Mouse (Mus musculus) hindbrain, embryonic 13.5 days (tissue): Measurements from ENCODE around the gene Clcf1. TPM values are rescaled to one million over a fixed set of nuclear protein-coding genes. Genes with fewer than 3 reads are reported as not detected.

Experiments
- ATAC-seq: fragments of 200-750 bp; cut with Nextera tagmentation; 2 replicates; pipeline ENCODE4 v1.8.0; 2017; ENCODE audit warnings: moderate TSS enrichment; ENCODE audit not compliant: low FRiP score
- H3K27ac ChIP-seq: fragments of 300-500 bp; sonication (generic); 2 replicates; pipeline ENCODE4 v1.5.1; 2015; ENCODE audit warnings: inconsistent platforms, mild to moderate bottlenecking, moderate library complexity
- H3K27me3 ChIP-seq: fragments of 300-500 bp; sonication (generic); 2 replicates; pipeline ENCODE4 v1.6.1; 2015; ENCODE audit warnings: mild to moderate bottlenecking, inconsistent platforms
- H3K36me3 ChIP-seq: fragments of 300-500 bp; sonication (generic); 2 replicates; pipeline ENCODE4 v1.6.1; 2015; ENCODE audit warnings: mild to moderate bottlenecking, inconsistent platforms
- H3K4me1 ChIP-seq: fragments of 300-500 bp; sonication (generic); replicated peaks from 2 replicates; pipeline ENCODE4 v1.6.1; 2015; ENCODE audit warnings: inconsistent platforms
- H3K4me2 ChIP-seq: fragments of 300-500 bp; sonication (generic); 2 replicates; pipeline ENCODE4 v1.6.1; 2015; ENCODE audit warnings: inconsistent platforms, mild to moderate bottlenecking, moderate library complexity
- H3K4me3 ChIP-seq: fragments of 300-500 bp; sonication (generic); 2 replicates; pipeline ENCODE4 v1.5.1; 2015; ENCODE audit warnings: mild to moderate bottlenecking, inconsistent platforms
- H3K9ac ChIP-seq: fragments of 300-500 bp; sonication (generic); 2 replicates; pipeline ENCODE4 v1.6.1; 2015; ENCODE audit warnings: mild to moderate bottlenecking, inconsistent platforms
- H3K9me3 ChIP-seq: fragments of 300-500 bp; sonication (generic); 2 replicates; pipeline ENCODE4 v1.6.1; 2016; ENCODE audit warnings: inconsistent platforms
- WGBS: fragments of 180-500 bp; shearing (Covaris S2); methylation state at CpG from one replicate; pipeline ENCODE4 v1.1.7; 2015; 5-methylcytosine and 5-hydroxymethylcytosine counted together
- polyA plus RNA-seq: library from polyadenylated mRNA; unstranded; fragments of >200 nt; fragmentation: Nextera tagmentation; extraction: Ambion mirVana; gene quantifications from 2 replicates; pipeline ENCODE4 v1.2.1, GENCODE M21; 2015

Gene Clcf1
- polyA plus RNA-seq, 1 experiment from 2014 or later = 0.58 TPM

- no peak overlapping the region for H3K27ac ChIP-seq
- H3K9ac ChIP-seq = peak overlapping the region; percentile 75
- H3K4me3 ChIP-seq = peak overlapping the region; percentile 54
- H3K27me3 ChIP-seq = peaks cover 92% of the 10 kb centered on the region
- peaks cover 45% of the 10 kb centered on the region for H3K4me1 ChIP-seq
- H3K9me3 ChIP-seq = no peaks in the 10 kb centered on the region
- H3K4me2 ChIP-seq = peak overlapping the region; percentile 91
- ATAC-seq = no peak
- under 1% methylated on average over 66 of the region's 81 CpGs for WGBS
- H3K36me3 ChIP-seq = no peaks in the 10 kb centered on the region
Measured at GRCm38 (mm10) chr19:4214771-4215450, 873 bp downstream of the Clcf1 start.

- H3K27me3 ChIP-seq = peaks cover 94% of the 10 kb centered on the region
- H3K36me3 ChIP-seq = no peaks in the 10 kb centered on the region
- no peak overlapping the region for H3K27ac ChIP-seq
- peaks cover 50% of the 10 kb centered on the region for H3K4me1 ChIP-seq
- peak overlapping the region; percentile 91 for H3K4me2 ChIP-seq
- WGBS = 2% methylated on average over 15 of the region's 21 CpGs
- H3K9me3 ChIP-seq = no peaks in the 10 kb centered on the region
- ATAC-seq = no peak
- peak overlapping the region; percentile 54 for H3K4me3 ChIP-seq
- H3K9ac ChIP-seq = peak overlapping the region; percentile 75
Measured at GRCm38 (mm10) chr19:4215451-4215840, 1.4 kb downstream of the Clcf1 start.

DNA sequence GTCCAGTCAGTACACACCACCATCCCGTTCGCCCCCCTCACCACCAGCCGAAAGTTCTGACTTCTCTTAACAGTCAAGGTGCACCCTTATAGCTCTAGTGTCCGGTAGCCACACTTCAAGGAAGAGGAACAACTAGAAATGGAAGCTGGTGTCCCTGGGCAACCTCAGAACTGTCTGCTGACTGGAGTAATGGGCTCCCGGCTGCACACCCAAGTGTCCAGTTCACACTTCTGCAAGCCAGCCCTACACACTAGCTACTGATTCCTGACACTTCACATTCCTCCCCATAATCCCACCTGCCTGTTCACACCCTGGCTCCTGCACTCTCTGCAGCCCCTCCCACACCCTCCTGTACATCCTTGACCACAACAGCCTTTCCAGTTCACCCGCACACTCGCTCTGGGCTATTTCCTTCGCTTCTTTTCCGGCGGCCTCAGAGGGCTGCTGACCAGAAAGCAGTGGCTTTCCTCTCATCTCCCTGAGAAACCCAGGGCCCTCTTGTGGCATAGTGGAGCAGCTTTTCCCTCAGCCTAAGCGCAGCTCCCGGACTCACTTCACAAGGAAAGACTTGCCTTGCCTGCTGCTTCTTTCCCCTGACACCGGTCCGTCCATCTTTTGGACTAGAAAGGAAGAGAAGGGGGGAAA is 2.1 kb downstream of the Clcf1 start:
- Histone ChIP-seq H3K4me1 (peaks cover 57% of the 10 kb centered on the region), H3K4me3 (no peak overlapping the region), H3K27ac (no peak overlapping the region), H3K9ac (no peak overlapping the region), H3K4me2 (no peak overlapping the region), H3K36me3 (no peaks in the 10 kb centered on the region), H3K9me3 (no peaks in the 10 kb centered on the region), H3K27me3 (peaks cover 94% of the 10 kb centered on the region)
- 22% methylated on average over 14 of the region's 14 CpGs for WGBS
- ATAC-seq = no peak

DNA sequence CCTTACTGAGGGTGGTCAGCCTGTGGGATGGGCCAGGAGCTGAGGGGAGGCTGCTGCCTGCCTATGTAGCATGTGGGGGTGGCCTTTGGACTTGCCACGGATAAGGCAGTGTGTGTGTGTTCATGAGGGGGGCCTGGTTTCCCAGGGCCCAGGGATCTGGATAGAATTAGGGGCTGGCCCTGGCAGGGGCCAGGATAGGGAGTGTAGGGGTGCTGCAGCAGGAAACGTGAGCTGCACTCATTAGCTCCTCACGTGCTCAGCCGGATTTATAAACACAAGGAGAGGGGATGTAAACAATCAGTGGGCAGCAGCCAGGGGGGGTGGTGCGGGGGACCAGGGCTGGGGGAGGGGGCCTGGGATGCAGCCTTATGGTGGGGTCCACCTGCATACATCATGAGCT is 3.1 kb downstream of the Clcf1 start:
- no peak for ATAC-seq
- peaks cover 66% of the 10 kb centered on the region for H3K4me1 ChIP-seq
- no peak overlapping the region for H3K4me2 ChIP-seq
- no peak overlapping the region for H3K4me3 ChIP-seq
- no peak overlapping the region for H3K27ac ChIP-seq
- 16% methylated on average over 5 of the region's 5 CpGs for WGBS
- H3K9ac ChIP-seq = no peak overlapping the region
- H3K27me3 ChIP-seq = peaks cover 91% of the 10 kb centered on the region
- no peaks in the 10 kb centered on the region for H3K9me3 ChIP-seq
- no peaks in the 10 kb centered on the region for H3K36me3 ChIP-seq

DNA sequence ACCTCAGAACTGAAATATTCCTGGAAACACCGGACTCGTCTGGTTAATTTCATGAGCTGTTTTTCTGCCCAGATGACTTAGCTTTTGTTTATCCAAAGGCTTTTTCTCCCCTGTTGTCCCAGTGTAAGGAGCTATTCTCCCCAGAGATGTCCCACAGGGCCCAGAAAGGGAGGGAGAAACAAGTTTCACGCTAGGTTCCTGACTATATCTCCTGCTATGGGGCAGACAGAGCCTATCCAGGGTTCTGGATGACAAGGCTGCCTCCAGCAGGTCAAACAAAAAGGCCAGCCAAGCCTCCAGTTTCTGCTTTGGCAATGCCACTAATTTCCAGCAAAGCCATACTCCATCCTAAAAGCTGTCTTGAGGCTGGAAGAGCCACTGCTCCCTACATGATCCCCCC is 3.8 kb downstream of the Clcf1 start:
- H3K4me2 ChIP-seq = no peak overlapping the region
- no peaks in the 10 kb centered on the region for H3K9me3 ChIP-seq
- peaks cover 65% of the 10 kb centered on the region for H3K4me1 ChIP-seq
- H3K4me3 ChIP-seq = no peak overlapping the region
- WGBS = 52% methylated on average over 3 of the region's 3 CpGs
- H3K36me3 ChIP-seq = no peaks in the 10 kb centered on the region
- H3K9ac ChIP-seq = no peak overlapping the region; the same call in 1 of the 2 replicates
- no peak overlapping the region for H3K27ac ChIP-seq
- H3K27me3 ChIP-seq = peaks cover 85% of the 10 kb centered on the region
- ATAC-seq = no peak

DNA sequence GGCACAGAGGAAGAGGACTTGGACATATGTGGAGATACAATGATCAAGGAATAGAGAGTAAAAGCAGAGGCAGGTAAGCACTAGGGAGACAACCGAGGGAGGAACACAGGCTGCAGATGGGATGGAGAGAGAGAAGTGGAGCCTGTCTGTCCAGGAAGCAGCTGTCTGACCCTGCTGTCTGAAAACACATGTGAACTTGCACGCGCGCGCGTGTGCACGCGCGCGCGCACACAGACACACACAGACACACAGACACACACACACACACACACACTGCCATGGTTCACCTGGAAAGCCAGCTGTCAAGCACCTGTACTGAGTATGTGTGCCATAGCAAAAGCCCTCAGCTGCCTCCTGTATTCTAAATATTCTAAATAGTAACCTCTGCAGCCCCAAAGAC is 4.3 kb downstream of the Clcf1 start:
- 91% methylated on average over 10 of the region's 11 CpGs for WGBS

DNA sequence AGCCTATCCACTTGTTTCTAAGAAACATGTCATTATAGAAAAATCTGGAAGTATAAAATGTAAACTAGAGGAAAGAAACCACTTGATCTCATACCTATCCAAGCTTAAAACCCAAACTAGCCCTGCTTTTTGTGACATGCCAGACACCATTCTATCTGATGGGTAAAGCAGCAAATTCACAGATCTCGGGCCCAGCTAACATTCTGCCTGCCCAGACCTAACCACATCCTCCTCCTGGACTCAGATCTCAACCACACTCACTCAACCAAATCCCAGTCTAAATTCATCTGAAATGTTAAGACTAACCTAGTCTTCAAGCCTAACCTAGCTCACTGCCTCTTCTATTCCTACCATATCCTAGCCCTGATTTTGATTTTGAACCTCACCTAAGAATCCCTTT is 4.7 kb downstream of the Clcf1 start:
- Histone ChIP-seq H3K4me2 (no peak overlapping the region), H3K27me3 (peaks cover 79% of the 10 kb centered on the region), H3K27ac (no peak overlapping the region), H3K9ac (no peak overlapping the region), H3K4me1 (peaks cover 56% of the 10 kb centered on the region), H3K9me3 (no peaks in the 10 kb centered on the region), H3K4me3 (no peak overlapping the region), H3K36me3 (no peaks in the 10 kb centered on the region)
- 80% methylated on average over 1 of the region's 1 CpGs for WGBS
- no peak for ATAC-seq

More for the DNA sequence above, 4.3 kb downstream of the Clcf1 start:
- no peaks in the 10 kb centered on the region for H3K9me3 ChIP-seq
- H3K4me2 ChIP-seq = no peak overlapping the region
- no peak overlapping the region for H3K27ac ChIP-seq
- peaks cover 81% of the 10 kb centered on the region for H3K27me3 ChIP-seq
- H3K4me3 ChIP-seq = no peak overlapping the region
- no peak for ATAC-seq
- H3K9ac ChIP-seq = no peak overlapping the region; the same call in 1 of the 2 replicates
- peaks cover 61% of the 10 kb centered on the region for H3K4me1 ChIP-seq
- no peaks in the 10 kb centered on the region for H3K36me3 ChIP-seq

GRCm38 (mm10) chr19:4219943-4220342 is 5.9 kb downstream of the Clcf1 start:
- H3K4me2 ChIP-seq = no peak overlapping the region
- H3K9me3 ChIP-seq = no peaks in the 10 kb centered on the region
- H3K27ac ChIP-seq = no peak overlapping the region
- no peaks in the 10 kb centered on the region for H3K36me3 ChIP-seq
- H3K4me1 ChIP-seq = peaks cover 44% of the 10 kb centered on the region
- WGBS = 86% methylated on average over 6 of the region's 6 CpGs
- H3K27me3 ChIP-seq = peaks cover 70% of the 10 kb centered on the region
- no peak overlapping the region for H3K4me3 ChIP-seq
- no peak overlapping the region for H3K9ac ChIP-seq
- ATAC-seq = no peak

DNA sequence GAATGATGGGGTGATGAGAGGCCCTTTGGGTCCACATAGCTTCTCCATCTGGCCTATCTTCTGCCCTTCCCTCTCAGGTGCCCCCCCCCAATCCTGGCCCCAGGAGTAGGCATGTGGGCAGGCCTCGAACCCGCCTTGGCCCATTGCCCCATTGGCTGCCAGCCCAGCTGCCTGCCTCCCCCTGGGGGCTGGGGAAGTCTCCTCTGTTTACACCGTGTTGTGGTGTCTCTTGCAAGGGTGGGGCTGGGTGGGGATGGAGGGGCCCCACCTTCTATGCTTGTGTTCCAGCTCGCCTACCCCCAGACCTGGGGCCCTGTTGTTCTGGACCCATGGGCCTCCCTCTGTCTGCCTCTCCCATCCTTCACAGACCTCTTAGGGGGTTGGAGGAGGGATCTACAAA is 6.4 kb downstream of the Clcf1 start:
- Histone ChIP-seq H3K4me3 (no peak overlapping the region), H3K4me2 (no peak overlapping the region), H3K9ac (peak overlapping the region; percentile 19; the same call in 1 of the 2 replicates), H3K27ac (no peak overlapping the region), H3K36me3 (no peaks in the 10 kb centered on the region), H3K9me3 (no peaks in the 10 kb centered on the region), H3K4me1 (peaks cover 40% of the 10 kb centered on the region), H3K27me3 (peaks cover 67% of the 10 kb centered on the region)
- 51% methylated on average over 4 of the region's 4 CpGs for WGBS
- ATAC-seq = no peak

DNA sequence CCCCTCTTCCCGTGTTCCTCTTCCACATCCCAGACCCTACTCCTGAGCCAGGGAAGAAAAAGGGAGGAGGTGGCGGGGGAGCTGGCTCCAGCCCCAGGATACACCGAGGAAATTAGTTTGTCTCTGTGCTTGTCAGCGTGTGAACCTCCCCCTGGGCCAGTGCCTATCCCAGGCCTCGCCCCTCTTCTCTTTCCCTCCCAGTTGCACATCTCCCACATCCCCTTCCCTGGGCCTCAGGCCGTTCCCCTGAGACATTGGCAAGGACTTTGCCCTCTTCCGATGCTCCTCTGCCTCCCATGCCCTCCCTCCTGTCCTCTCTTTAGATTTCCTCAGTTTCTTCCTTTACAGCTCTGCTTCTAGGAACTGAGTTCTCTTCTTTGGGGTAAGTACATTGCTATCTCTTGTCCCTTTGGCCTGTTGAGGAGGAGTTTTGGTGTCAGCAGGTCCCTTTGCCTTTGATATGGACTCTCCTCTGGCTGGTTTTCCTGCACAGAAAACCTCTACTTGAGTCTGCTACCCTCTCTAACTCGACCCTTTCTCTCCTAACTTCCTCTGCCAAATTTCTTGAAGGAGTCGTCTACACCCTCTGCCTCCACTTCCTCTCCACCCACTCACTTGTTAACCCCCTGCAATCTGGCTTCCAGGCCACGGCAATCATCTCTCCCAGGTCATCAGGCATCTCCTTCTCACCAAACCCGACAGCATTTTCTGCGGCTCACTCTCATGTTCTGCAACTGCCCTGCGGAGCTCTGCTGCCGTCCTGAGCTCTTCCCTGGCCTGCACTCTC is 7.1 kb downstream of the Clcf1 start:
- Histone ChIP-seq H3K4me1 (peaks cover 34% of the 10 kb centered on the region), H3K4me3 (no peak overlapping the region), H3K27ac (no peak overlapping the region), H3K9ac (peak overlapping the region; percentile 19; the same call in 1 of the 2 replicates), H3K4me2 (no peak overlapping the region), H3K27me3 (peaks cover 63% of the 10 kb centered on the region), H3K9me3 (no peaks in the 10 kb centered on the region), H3K36me3 (no peaks in the 10 kb centered on the region)
- WGBS = 46% methylated on average over 14 of the region's 14 CpGs
- no peak for ATAC-seq

DNA sequence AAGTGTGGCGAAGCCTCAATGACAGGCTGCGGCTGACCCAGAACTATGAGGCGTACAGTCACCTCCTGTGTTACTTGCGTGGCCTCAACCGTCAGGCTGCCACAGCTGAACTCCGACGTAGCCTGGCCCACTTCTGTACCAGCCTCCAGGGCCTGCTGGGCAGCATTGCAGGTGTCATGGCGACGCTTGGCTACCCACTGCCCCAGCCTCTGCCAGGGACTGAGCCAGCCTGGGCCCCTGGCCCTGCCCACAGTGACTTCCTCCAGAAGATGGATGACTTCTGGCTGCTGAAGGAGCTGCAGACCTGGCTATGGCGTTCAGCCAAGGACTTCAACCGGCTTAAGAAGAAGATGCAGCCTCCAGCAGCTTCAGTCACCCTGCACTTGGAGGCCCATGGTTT is 8.1 kb downstream of the Clcf1 start:
- WGBS = 77% methylated on average over 11 of the region's 11 CpGs
- H3K27ac ChIP-seq = no peak overlapping the region

GRCm38 (mm10) chr19:4226779-4227178 is 12.7 kb downstream of the Clcf1 start:
- ATAC-seq = no peak
- Histone ChIP-seq H3K9me3 (no peaks in the 10 kb centered on the region), H3K36me3 (no peaks in the 10 kb centered on the region), H3K4me3 (no peak overlapping the region), H3K27me3 (peaks cover 46% of the 10 kb centered on the region), H3K27ac (no peak overlapping the region), H3K9ac (no peak overlapping the region), H3K4me2 (no peak overlapping the region), H3K4me1 (peaks cover 11% of the 10 kb centered on the region)
- 89% methylated on average over 7 of the region's 7 CpGs for WGBS

More for the DNA sequence above, 8.1 kb downstream of the Clcf1 start:
- Histone ChIP-seq H3K4me1 (peaks cover 25% of the 10 kb centered on the region), H3K27me3 (peaks cover 59% of the 10 kb centered on the region), H3K9me3 (no peaks in the 10 kb centered on the region), H3K4me2 (no peak overlapping the region), H3K4me3 (no peak overlapping the region), H3K36me3 (no peaks in the 10 kb centered on the region), H3K9ac (peak overlapping the region; percentile 6; the same call in 1 of the 2 replicates)
- ATAC-seq = no peak
